Mouse (Mus musculus) erythroblast, embryonic 14.5 days (primary cell): ENCODE data around the gene Ngfr.

Source experiments
- GATA1 ChIP-seq: IDR thresholded peaks from 2 replicates; pipeline ENCODE4 v1.6.1; 2012; ENCODE audit warnings: low read length, inconsistent platforms, mixed read lengths
- TAL1 ChIP-seq: IDR thresholded peaks from 3 replicates; pipeline ENCODE4 v1.6.1; 2012; ENCODE audit warnings: low read length, inconsistent platforms, mixed read lengths

DNA sequence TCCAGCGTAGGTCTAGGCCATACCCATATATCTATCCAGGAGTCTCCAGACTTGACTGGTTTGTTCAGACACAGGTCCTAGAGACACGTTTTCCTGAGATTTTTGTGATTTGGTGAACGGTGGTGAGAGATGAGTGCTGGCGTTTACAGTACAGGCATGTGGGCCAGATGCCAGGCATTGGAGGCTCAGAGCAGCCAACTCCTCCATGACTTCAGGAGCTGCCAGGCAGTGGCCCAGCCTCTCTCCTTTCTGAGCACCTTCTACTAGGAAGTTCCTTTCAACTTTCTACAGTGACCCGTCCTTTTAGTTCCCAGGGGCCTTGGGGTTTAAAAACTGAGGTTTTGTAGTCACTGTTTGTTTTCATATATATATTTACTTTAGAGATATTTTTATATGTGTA lies 6.0 kb upstream of the Ngfr start:
- TF ChIP-seq GATA1 = no peak
- TF ChIP-seq TAL1 = no peak
